Mouse (Mus musculus): ENCODE results near the gene Clmn. TPM values are rescaled to one million over a fixed set of nuclear protein-coding genes. Genes with fewer than 3 reads are reported as not detected.
"Not testable (repeated sequence)": the region's sequence is repeated elsewhere in the genome, so short reads cannot be mapped to it uniquely, and the experiment has no call there.

Clmn gene
- polyA plus RNA-seq, 2 experiments from 2014 or later, result 0.04 TPM; not detected in 1

- ATAC-seq, result no peak
Measured at GRCm38 (mm10) chr12:104837111-104837837, 27.6 kb downstream of the Clmn start.

DNA sequence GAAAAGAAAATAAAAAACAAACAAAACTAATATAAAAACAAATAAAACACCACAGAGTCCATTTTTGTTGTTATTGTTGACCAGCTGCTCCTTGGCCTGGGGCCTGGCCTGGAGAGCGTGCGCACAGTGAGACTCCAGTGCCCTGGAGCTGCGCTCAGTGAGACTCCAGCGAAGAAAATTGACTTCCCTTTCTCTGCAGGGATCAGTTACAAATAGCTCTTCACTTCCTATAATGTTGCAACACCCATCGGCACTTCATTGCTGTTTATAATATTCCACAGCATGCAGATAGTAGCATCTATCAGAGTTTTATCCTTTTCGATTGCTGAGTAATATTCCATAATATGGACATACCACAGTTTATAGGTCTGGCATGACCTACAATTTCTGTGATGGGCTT lies 28.6 kb downstream of the Clmn start:
- ATAC-seq, result no peak

- ATAC-seq, result no peak
Measured at GRCm38 (mm10) chr12:104835369-104836094, 29.3 kb downstream of the Clmn start.

GRCm38 (mm10) chr12:104834772-104835171 lies 30.1 kb downstream of the Clmn start:
- no peak for ATAC-seq

- no peak for ATAC-seq
Measured at GRCm38 (mm10) chr12:104830666-104831435, 34.0 kb downstream of the Clmn start.

GRCm38 (mm10) chr12:104830283-104830639 lies 34.6 kb downstream of the Clmn start:
- no peak for ATAC-seq

DNA sequence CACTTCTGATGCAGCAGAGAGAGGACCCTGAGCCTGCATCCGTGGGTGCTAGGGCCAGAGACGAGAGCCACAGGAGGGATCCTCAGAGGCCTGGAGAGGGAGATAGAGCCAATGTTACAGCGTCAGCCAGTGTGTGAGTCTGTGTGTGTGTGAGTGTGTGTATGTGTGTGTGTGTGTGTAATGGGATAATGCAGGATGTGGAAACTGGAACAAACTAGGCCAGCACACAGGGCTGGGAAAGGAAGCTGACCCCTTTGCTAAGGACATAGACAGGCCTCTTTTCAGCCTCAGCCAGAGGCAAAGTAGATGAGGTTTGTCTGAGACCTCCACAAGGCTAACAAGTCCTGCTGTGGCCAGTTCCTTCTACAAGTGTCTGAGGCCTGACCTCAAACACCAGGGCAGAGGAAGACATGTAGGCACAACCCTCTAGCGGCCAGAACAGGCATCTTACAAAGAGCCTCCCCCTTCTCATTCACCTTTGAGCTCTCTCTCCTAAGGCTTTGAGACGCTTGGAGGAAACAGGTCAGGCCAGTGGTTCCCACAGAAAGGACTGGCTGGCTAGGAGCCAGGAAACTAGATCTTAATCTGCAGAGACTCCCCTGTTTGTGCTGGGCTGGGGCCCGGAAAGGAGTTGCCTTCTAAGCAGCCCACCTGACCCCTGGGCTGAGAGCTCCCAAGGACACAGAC lies 35.1 kb downstream of the Clmn start:
- ATAC-seq, result no peak

DNA sequence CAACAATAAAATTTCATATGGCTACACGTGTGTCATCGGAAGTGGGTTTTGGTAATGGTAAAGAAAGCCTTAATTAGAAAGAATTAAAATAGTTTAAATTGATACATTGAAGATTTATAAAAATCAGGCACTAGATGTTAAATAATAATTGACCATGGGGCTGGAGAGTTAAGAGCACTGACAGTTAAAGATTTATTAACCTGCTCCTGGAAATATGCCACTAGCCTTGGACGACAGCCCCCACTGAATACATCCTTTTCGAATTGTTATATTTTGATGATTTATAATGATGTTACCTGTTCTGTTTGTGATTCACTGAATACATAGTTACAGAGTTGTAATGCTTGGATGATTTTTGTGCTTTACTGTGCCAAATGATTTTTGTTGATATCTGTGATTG lies 35.9 kb downstream of the Clmn start:
- ATAC-seq, result not testable (repeated sequence)

DNA sequence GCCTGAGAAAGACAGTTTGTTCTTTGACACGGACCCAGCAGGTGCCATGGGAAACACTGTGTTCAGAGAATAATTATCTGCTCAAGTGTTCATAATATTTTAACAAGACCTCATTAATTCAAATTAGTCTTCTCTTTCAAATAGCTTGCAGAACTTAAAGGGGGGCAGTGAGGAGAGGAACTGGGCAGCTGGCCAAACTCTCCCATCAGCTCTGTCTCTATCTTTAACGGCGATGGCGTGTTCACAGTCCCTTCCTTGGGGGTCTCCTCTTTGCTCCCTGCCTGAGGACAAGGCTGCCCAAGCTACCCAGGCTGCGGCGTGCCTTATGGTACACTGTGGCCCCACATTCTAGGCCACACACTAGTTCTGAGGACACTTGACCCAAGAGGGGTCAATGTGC lies 37.2 kb downstream of the Clmn start:
- no peak for ATAC-seq

DNA sequence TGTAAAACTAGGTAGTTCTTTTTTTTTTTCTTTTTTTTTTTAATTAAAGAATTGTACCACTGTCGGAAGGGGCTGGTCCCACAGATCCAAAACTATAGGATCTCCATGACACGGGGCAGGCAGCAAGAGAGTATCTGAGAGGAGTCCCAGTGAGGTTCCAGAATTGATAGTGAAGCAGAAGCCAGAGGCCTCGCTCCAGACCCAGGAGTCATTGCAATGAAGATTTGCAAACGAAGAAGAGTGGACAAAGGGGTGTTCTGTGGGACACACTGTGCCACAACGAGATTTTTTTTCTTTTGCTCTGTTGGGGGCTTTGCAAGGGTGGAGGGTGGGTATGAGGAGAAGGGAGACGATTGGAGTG lies 40.0 kb downstream of the Clmn start:
- no peak for ATAC-seq

GRCm38 (mm10) chr12:104824244-104824906 lies 40.5 kb downstream of the Clmn start:
- no peak for ATAC-seq

DNA sequence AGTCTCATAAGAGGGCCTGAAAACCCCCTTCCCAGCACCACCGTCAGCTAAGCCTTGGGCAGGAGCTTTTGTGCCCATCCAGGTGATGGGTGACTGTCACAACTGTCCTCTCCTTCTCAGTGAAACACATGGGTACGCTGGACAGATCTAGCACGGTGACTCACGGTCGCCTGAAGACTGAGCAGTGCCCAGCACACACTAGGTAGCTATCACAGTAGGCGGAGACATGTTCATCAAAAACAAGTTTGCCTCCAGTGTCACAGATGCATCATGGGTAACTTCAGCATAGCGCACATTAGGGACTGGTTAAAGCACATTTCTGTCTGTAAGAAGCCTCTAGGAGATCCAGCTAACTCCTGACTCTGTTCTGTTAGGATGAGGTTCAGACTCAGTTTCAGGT lies 41.2 kb downstream of the Clmn start:
- no peak for ATAC-seq

DNA sequence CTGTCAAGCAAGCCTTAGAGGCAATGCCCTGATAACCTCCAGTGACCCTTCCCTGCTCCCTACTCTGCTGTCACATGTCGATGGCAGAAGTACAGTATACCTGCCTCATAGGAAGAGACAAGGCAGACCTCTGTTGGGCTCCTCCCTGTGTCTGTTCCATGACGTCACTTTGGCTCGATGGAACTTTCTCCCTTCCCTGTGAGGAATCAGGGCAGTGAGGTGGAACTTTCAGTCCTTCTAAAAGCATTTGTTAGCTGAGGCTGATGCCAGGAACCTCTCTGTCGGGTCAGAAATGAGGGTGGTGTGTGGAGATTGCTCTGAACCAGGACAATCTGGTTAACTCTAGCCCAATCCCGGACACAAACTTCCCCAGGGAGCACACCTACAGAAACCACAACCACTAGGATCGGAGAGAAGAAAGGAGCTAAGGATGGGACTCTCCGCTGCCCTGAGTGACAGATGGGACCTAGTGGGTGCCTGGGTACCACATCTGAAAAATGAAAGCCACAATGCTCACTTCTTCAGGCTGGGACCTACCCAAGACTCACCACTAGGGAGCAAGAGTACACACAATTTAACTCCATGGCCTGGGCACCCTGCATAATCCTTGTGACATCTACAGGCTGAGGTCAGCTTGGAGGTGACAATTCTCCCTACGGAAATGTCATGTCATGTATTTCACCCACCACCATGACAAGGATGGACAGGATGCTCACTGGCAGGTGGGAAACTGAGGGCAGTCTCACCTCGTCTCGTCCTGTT lies 41.9 kb downstream of the Clmn start:
- ATAC-seq, result no peak

DNA sequence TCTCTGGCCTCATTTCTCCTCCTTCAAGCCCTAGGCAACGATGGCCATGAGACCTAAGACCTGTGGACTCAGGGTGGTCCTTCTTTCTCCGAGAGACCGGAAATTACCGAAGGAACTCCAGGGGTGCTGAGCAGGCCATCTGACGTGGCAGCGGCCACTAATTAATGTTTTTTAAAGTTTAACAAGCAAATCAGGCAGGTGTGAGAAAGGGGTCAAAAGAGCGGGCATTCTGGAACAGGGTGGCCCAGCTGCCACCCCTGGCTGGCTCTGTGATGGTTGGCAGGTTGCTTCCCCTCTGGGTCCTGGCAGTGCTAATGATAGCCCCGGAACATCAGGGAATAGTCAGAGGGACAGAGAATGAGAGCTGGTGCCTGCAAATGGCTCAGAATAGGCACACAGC lies 42.7 kb downstream of the Clmn start:
- no peak for ATAC-seq

GRCm38 (mm10) chr12:104820061-104820460 lies 44.8 kb downstream of the Clmn start:
- ATAC-seq, result no peak

DNA sequence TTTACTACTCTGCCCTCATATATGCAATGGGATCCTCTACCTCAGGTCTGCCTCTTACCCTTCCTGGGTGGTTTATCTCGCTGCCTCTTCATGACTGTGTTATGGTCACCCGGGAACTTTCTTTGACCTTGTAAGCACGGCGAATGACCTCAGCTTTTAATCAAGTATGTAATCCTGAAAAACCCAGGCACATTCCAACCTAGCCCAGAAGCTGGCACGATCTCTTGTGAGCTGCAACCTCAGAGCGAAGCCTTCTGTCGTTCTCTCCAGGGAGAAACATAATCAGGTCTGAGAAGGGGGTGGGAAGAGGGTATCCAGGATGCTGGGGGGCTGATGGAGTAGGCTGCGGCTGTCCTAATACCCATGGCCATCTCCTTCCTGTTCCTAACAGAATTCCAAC lies 45.8 kb downstream of the Clmn start:
- no peak for ATAC-seq

GRCm38 (mm10) chr12:104818057-104818456 lies 46.8 kb downstream of the Clmn start:
- ATAC-seq, result no peak

- ATAC-seq, result no peak
Measured at GRCm38 (mm10) chr12:104817172-104817866, 47.6 kb downstream of the Clmn start.

GRCm38 (mm10) chr12:104814291-104814690 lies 50.6 kb downstream of the Clmn start:
- ATAC-seq, result no peak

DNA sequence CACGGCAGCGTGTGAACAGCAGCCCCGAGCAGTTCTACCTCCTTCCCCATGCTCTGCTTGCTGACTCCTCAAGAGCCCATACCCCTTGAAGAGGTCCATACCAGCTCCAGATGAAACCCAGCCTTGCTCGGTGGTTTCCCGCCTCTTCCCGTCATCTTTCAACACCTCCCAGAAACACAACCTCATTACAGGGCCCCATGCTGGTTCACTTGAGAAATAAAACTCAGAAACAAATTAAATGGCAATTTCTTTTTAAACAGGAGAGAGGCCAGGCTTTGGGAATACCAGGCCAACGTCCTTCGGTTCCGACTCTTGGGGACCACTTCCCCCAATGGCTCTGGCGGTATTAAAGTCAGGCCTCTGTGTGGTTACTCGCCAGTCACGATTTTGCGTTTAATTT lies 51.1 kb downstream of the Clmn start:
- no peak for ATAC-seq

- no peak for ATAC-seq
Measured at GRCm38 (mm10) chr12:104812711-104813110, 52.2 kb downstream of the Clmn start.

Data from activated CD4-positive, CD25-positive, alpha-beta regulatory T cell, adult 4 months (primary cell).